Mouse (Mus musculus) hindbrain, embryonic 11.5 days (tissue): ENCODE measurements around the gene Nfu1. TPM values are rescaled to one million over a fixed set of nuclear protein-coding genes. Genes with fewer than 3 reads are reported as not detected.
"Not testable (repeated sequence)": the region's sequence is repeated elsewhere in the genome, so short reads cannot be mapped to it uniquely, and the experiment has no call there.

Experiments used
- ATAC-seq: fragments of 200-750 bp; cut with Nextera tagmentation; 2 replicates; pipeline ENCODE4 v1.8.0; 2017; ENCODE audit warnings: mild to moderate bottlenecking, moderate TSS enrichment, moderate library complexity; ENCODE audit not compliant: low FRiP score
- DNase-seq: peaks from one replicate; pipeline ENCODE4 v3.0.0-alpha.2; 2015; ENCODE audit warnings: low spot score
- H3K27ac ChIP-seq: fragments of 300-500 bp; sonication (generic); 2 replicates; pipeline ENCODE4 v1.5.1; 2014; ENCODE audit warnings: mild to moderate bottlenecking, low read depth, low read length
- H3K27me3 ChIP-seq: fragments of 300-500 bp; sonication (generic); 2 replicates; pipeline ENCODE4 v1.6.1; 2014; ENCODE audit warnings: mild to moderate bottlenecking, low read length, moderate library complexity, mixed read lengths; ENCODE audit not compliant: control insufficient read depth, insufficient read depth
- H3K36me3 ChIP-seq: fragments of 300-500 bp; sonication (generic); 2 replicates; pipeline ENCODE4 v1.6.1; 2014; ENCODE audit warnings: mild to moderate bottlenecking, low read length, moderate library complexity, mixed read lengths; ENCODE audit not compliant: control insufficient read depth, insufficient read depth
- H3K4me1 ChIP-seq: fragments of 300-500 bp; sonication (generic); replicated peaks from 2 replicates; pipeline ENCODE4 v1.6.1; 2014; ENCODE audit warnings: low read length, mixed read lengths; ENCODE audit not compliant: control insufficient read depth, insufficient read depth
- H3K4me2 ChIP-seq: fragments of 300-500 bp; sonication (generic); replicated peaks from 2 replicates; pipeline ENCODE4 v1.6.1; 2014; ENCODE audit warnings: mild to moderate bottlenecking, low read depth, low read length
- H3K4me3 ChIP-seq: fragments of 300-500 bp; sonication (generic); 2 replicates; pipeline ENCODE4 v1.5.1; 2014; ENCODE audit warnings: low read depth, low read length
- H3K9ac ChIP-seq: fragments of 300-500 bp; sonication (generic); 2 replicates; pipeline ENCODE4 v1.6.1; 2014; ENCODE audit warnings: low read depth, low read length
- H3K9me3 ChIP-seq: fragments of 300-500 bp; sonication (generic); 2 replicates; pipeline ENCODE4 v1.6.1; 2016; ENCODE audit warnings: low read length; ENCODE audit not compliant: control insufficient read depth
- WGBS: fragments of 180-500 bp; shearing (Covaris S2); extraction: QIAGEN DNeasy Blood & Tissue Kit; methylation state at CpG from one replicate; pipeline ENCODE4 v1.1.7; 2014; 5-methylcytosine and 5-hydroxymethylcytosine counted together
- polyA plus RNA-seq: library from polyadenylated mRNA; unstranded; fragments of >200 nt; fragmentation: Nextera tagmentation; extraction: Ambion mirVana; gene quantifications from 2 replicates; pipeline ENCODE4 v1.2.1, GENCODE M21; 2014

Nfu1 gene
- polyA plus RNA-seq, 1 experiment from 2014 or later, result 102 TPM

- Histone ChIP-seq H3K4me3 (no peak overlapping the region), H3K27me3 (no peaks in the 10 kb centered on the region), H3K27ac (no peak overlapping the region), H3K9me3 (no peaks in the 10 kb centered on the region), H3K4me1 (no peaks in the 10 kb centered on the region), H3K4me2 (no peak overlapping the region), H3K9ac (no peak overlapping the region), H3K36me3 (no peaks in the 10 kb centered on the region)
- DNase-seq (no peak), ATAC-seq (no peak)
Observed at GRCm38 (mm10) chr6:87005577-87005976, 3.5 kb upstream of the Nfu1 start.

- Histone ChIP-seq H3K27ac (0 out of 2 replicates have a peak overlapping the region, but pooled peaks have one; percentile 17), H3K27me3 (no peaks in the 10 kb centered on the region), H3K4me2 (peak overlapping the region; percentile 52), H3K36me3 (no peaks in the 10 kb centered on the region), H3K4me1 (no peaks in the 10 kb centered on the region), H3K9me3 (no peaks in the 10 kb centered on the region), H3K9ac (peak overlapping the region; percentile 85), H3K4me3 (peak overlapping the region; percentile 59)
- DNase-seq (peak; percentile 93), ATAC-seq (peak; percentile 95)
- under 1% methylated on average over 35 of the region's 36 CpGs for WGBS
Observed at GRCm38 (mm10) chr6:87009692-87010328, 774 bp downstream of the Nfu1 start.

- 63% methylated on average over 4 of the region's 4 CpGs for WGBS
- no peaks in the 10 kb centered on the region for H3K9me3 ChIP-seq
- H3K4me2 ChIP-seq, result no peak overlapping the region
- no peak overlapping the region for H3K27ac ChIP-seq
- DNase-seq (peak; percentile 63), ATAC-seq (no peak)
- no peaks in the 10 kb centered on the region for H3K4me1 ChIP-seq
- peaks cover 10% of the 10 kb centered on the region for H3K36me3 ChIP-seq
- H3K9ac ChIP-seq, result no peak overlapping the region
- no peaks in the 10 kb centered on the region for H3K27me3 ChIP-seq
- H3K4me3 ChIP-seq, result no peak overlapping the region
Observed at GRCm38 (mm10) chr6:87016916-87017315, 7.9 kb downstream of the Nfu1 start.

GRCm38 (mm10) chr6:87018874-87019273 is 9.8 kb downstream of the Nfu1 start:
- peaks cover 10% of the 10 kb centered on the region for H3K36me3 ChIP-seq
- WGBS, result 92% methylated on average over 8 of the region's 8 CpGs
- H3K4me2 ChIP-seq, result no peak overlapping the region
- H3K4me3 ChIP-seq, result no peak overlapping the region
- no peaks in the 10 kb centered on the region for H3K4me1 ChIP-seq
- DNase-seq (no peak), ATAC-seq (no peak)
- H3K27ac ChIP-seq, result no peak overlapping the region
- no peaks in the 10 kb centered on the region for H3K9me3 ChIP-seq
- H3K9ac ChIP-seq, result no peak overlapping the region
- H3K27me3 ChIP-seq, result no peaks in the 10 kb centered on the region

- 96% methylated on average over 12 of the region's 12 CpGs for WGBS
- Histone ChIP-seq H3K36me3 (peaks cover 10% of the 10 kb centered on the region), H3K4me1 (no peaks in the 10 kb centered on the region), H3K4me3 (no peak overlapping the region), H3K9me3 (no peaks in the 10 kb centered on the region), H3K27ac (no peak overlapping the region), H3K27me3 (no peaks in the 10 kb centered on the region), H3K4me2 (no peak overlapping the region), H3K9ac (no peak overlapping the region)
- DNase-seq (no peak), ATAC-seq (no peak)
Observed at GRCm38 (mm10) chr6:87021791-87022190, 12.8 kb downstream of the Nfu1 start.

GRCm38 (mm10) chr6:87026980-87027379 is 17.9 kb downstream of the Nfu1 start:
- Histone ChIP-seq H3K27ac (no peak overlapping the region), H3K4me2 (no peak overlapping the region), H3K9me3 (no peaks in the 10 kb centered on the region), H3K4me1 (no peaks in the 10 kb centered on the region), H3K36me3 (no peaks in the 10 kb centered on the region), H3K4me3 (no peak overlapping the region), H3K9ac (no peak overlapping the region), H3K27me3 (no peaks in the 10 kb centered on the region)
- 87% methylated on average over 7 of the region's 7 CpGs for WGBS
- ATAC-seq, result no peak
- no peak for DNase-seq

GRCm38 (mm10) chr6:87028881-87029280 is 19.8 kb downstream of the Nfu1 start:
- H3K9me3 ChIP-seq, result no peaks in the 10 kb centered on the region
- no peak overlapping the region for H3K9ac ChIP-seq
- ATAC-seq (no peak), DNase-seq (no peak)
- H3K36me3 ChIP-seq, result no peaks in the 10 kb centered on the region
- H3K4me1 ChIP-seq, result no peaks in the 10 kb centered on the region
- H3K27me3 ChIP-seq, result no peaks in the 10 kb centered on the region
- H3K4me2 ChIP-seq, result no peak overlapping the region
- no peak overlapping the region for H3K4me3 ChIP-seq
- no peak overlapping the region for H3K27ac ChIP-seq

GRCm38 (mm10) chr6:87031310-87031709 is 22.3 kb downstream of the Nfu1 start:
- DNase-seq, H3K4me3 ChIP-seq, H3K4me1 ChIP-seq, H3K9ac ChIP-seq, H3K27me3 ChIP-seq, ATAC-seq, H3K9me3 ChIP-seq, H3K36me3 ChIP-seq, H3K27ac ChIP-seq, H3K4me2 ChIP-seq: not testable (repeated sequence)
- WGBS, result 90% methylated on average over 7 of the region's 7 CpGs

GRCm38 (mm10) chr6:87032401-87032800 is 23.4 kb downstream of the Nfu1 start:
- no peaks in the 10 kb centered on the region for H3K9me3 ChIP-seq
- no peaks in the 10 kb centered on the region for H3K4me1 ChIP-seq
- no peaks in the 10 kb centered on the region for H3K27me3 ChIP-seq
- no peak overlapping the region for H3K4me3 ChIP-seq
- no peak overlapping the region for H3K27ac ChIP-seq
- no peak overlapping the region for H3K9ac ChIP-seq
- no peaks in the 10 kb centered on the region for H3K36me3 ChIP-seq
- DNase-seq, result no peak
- no peak for ATAC-seq
- WGBS, result 94% methylated on average over 3 of the region's 3 CpGs
- H3K4me2 ChIP-seq, result no peak overlapping the region
